Mouse (Mus musculus) CH12.LX (cell line): ENCODE results near the gene Gm20388. TPM values are rescaled to one million over a fixed set of nuclear protein-coding genes. Genes with fewer than 3 reads are reported as not detected.

Source experiments
- DNase-seq: peaks from one replicate; pipeline ENCODE4 v3.0.0-alpha.2; 2013; ENCODE audit errors: extremely low read depth
- H3K27ac ChIP-seq: 2 replicates; pipeline ENCODE4 v1.5.1; 2012; ENCODE audit warnings: low read depth, mild to moderate bottlenecking, control low read depth, moderate library complexity; ENCODE audit not compliant: insufficient read depth
- H3K27me3 ChIP-seq: replicated peaks from 2 replicates; pipeline ENCODE3; 2012; ENCODE audit warnings: inconsistent platforms
- H3K36me3 ChIP-seq, 2 experiments: replicated peaks in 1 of 2; 2 replicates each; pipeline versions ENCODE3 to v1.6.1; 2012; ENCODE audit warnings: inconsistent platforms in 1 of 2, low read length in 1 of 2, mild to moderate bottlenecking in 1 of 2, mixed read lengths in 1 of 2, moderate library complexity in 1 of 2; ENCODE audit not compliant: control insufficient read depth in 1 of 2, insufficient read depth in 1 of 2
- H3K4me1 ChIP-seq, 2 experiments: 2 replicates each; pipeline ENCODE4 v1.6.1; 2012; ENCODE audit warnings: inconsistent platforms in 1 of 2, moderate library complexity in 1 of 2; ENCODE audit not compliant: insufficient read depth in 2 of 2, control insufficient read depth in 1 of 2
- H3K4me2 ChIP-seq: 2 replicates; pipeline ENCODE4 v1.6.1; 2012; ENCODE audit warnings: low read depth, mild to moderate bottlenecking, control low read depth; ENCODE audit not compliant: poor library complexity, insufficient read depth, severe bottlenecking
- H3K4me3 ChIP-seq, 3 experiments: fragments of 150-350 bp in 1 of 3; sonication (generic) in 1 of 3; replicated peaks in 1 of 3; 2 replicates each; pipeline versions ENCODE3 to v1.5.1; 2011 to 2012; ENCODE audit warnings: low read depth in 2 of 3, low read length in 2 of 3, mild to moderate bottlenecking in 2 of 3, moderate library complexity in 2 of 3, control low read depth in 1 of 3, improper control_type of control experiment in 1 of 3, inconsistent platforms in 1 of 3, mixed read lengths in 1 of 3; ENCODE audit not compliant: poor library complexity in 1 of 3
- H3K79me2 ChIP-seq: replicated peaks from 2 replicates; pipeline ENCODE4 v1.6.1; 2012; ENCODE audit warnings: mild to moderate bottlenecking, moderate library complexity; ENCODE audit not compliant: control insufficient read depth, poor library complexity, insufficient read depth, severe bottlenecking; ENCODE audit errors: extremely low read depth
- H3K9ac ChIP-seq: 2 replicates; pipeline ENCODE4 v1.6.1; 2012; ENCODE audit warnings: low read depth, mild to moderate bottlenecking, control low read depth, moderate library complexity; ENCODE audit not compliant: insufficient read depth
- H3K9me3 ChIP-seq: replicated peaks from 2 replicates; pipeline ENCODE3; 2012; ENCODE audit warnings: low read length, inconsistent platforms, mixed read lengths
- BHLHE40 ChIP-seq: IDR thresholded peaks from 2 replicates; pipeline ENCODE4 v1.6.1; 2011; ENCODE audit warnings: mild to moderate bottlenecking, low read depth, low read length, improper control_type of control experiment
- CHD1 ChIP-seq: IDR thresholded peaks from 2 replicates; pipeline ENCODE4 v1.6.1; 2012; ENCODE audit warnings: low read depth, low read length, improper control_type of control experiment, inconsistent platforms
- CHD2 ChIP-seq: IDR thresholded peaks from 2 replicates; pipeline ENCODE4 v1.6.1; 2011; ENCODE audit warnings: low read length, improper control_type of control experiment
- EP300 ChIP-seq: IDR thresholded peaks from 2 replicates; pipeline ENCODE4 v1.6.1; 2011; ENCODE audit warnings: low read length, improper control_type of control experiment
- ETS1 ChIP-seq: conservative IDR thresholded peaks from 2 replicates; pipeline ENCODE4 v1.6.1; 2012; ENCODE audit warnings: low read depth, mild to moderate bottlenecking, inconsistent platforms, low read length, improper control_type of control experiment, moderate library complexity
- JUN ChIP-seq: IDR thresholded peaks from 2 replicates; pipeline ENCODE4 v1.6.1; 2011; ENCODE audit warnings: low read depth, mild to moderate bottlenecking, low read length, improper control_type of control experiment, moderate library complexity; ENCODE audit not compliant: insufficient read depth
- JUND ChIP-seq: conservative IDR thresholded peaks from 2 replicates; pipeline ENCODE4 v1.6.1; 2011; ENCODE audit warnings: low read depth, low read length, improper control_type of control experiment
- KAT2A ChIP-seq: IDR thresholded peaks from 2 replicates; pipeline ENCODE4 v1.6.1; 2012; ENCODE audit warnings: low read length, improper control_type of control experiment, inconsistent platforms; ENCODE audit not compliant: insufficient replicate concordance
- MAZ ChIP-seq: IDR thresholded peaks from 2 replicates; pipeline ENCODE4 v1.6.1; 2012; ENCODE audit warnings: low read depth, mild to moderate bottlenecking, inconsistent platforms, low read length, improper control_type of control experiment, moderate library complexity
- MEF2A ChIP-seq: IDR thresholded peaks from 2 replicates; pipeline ENCODE4 v1.6.1; 2014; ENCODE audit warnings: low read depth, mild to moderate bottlenecking, inconsistent platforms, low read length, improper control_type of control experiment, borderline replicate concordance
- MXI1 ChIP-seq: IDR thresholded peaks from 2 replicates; pipeline ENCODE4 v1.6.1; 2011; ENCODE audit warnings: mild to moderate bottlenecking, low read depth, low read length, improper control_type of control experiment
- MYC ChIP-seq: IDR thresholded peaks from 2 replicates; pipeline ENCODE4 v1.6.1; 2011; ENCODE audit warnings: low read depth, mild to moderate bottlenecking, improper control_type of control experiment, low read length
- NELFE ChIP-seq: IDR thresholded peaks from 2 replicates; pipeline ENCODE4 v1.6.1; 2011; ENCODE audit warnings: low read depth, low read length, improper control_type of control experiment
- PAX5 ChIP-seq: IDR thresholded peaks from 2 replicates; pipeline ENCODE4 v1.6.1; 2012; ENCODE audit warnings: low read length, inconsistent platforms, mixed read lengths
- POLR2AphosphoS2 ChIP-seq: IDR thresholded peaks from 2 replicates; pipeline ENCODE4 v1.6.1; 2011; ENCODE audit warnings: low read depth, low read length, improper control_type of control experiment
- RAD21 ChIP-seq: IDR thresholded peaks from 2 replicates; pipeline ENCODE4 v1.6.1; 2011; ENCODE audit warnings: low read depth, mild to moderate bottlenecking, low read length, improper control_type of control experiment, moderate library complexity
- RCOR1 ChIP-seq: conservative IDR thresholded peaks from 2 replicates; pipeline ENCODE4 v1.6.1; 2012; ENCODE audit warnings: low read depth, mild to moderate bottlenecking, inconsistent platforms, low read length, improper control_type of control experiment
- SIN3A ChIP-seq: IDR thresholded peaks from 2 replicates; pipeline ENCODE4 v1.6.1; 2012; ENCODE audit warnings: low read length, improper control_type of control experiment, inconsistent platforms
- TBP ChIP-seq: conservative IDR thresholded peaks from 2 replicates; pipeline ENCODE4 v1.6.1; 2011; ENCODE audit warnings: low read depth, low read length, improper control_type of control experiment
- USF2 ChIP-seq: conservative IDR thresholded peaks from 2 replicates; pipeline ENCODE4 v1.6.1; 2011; ENCODE audit warnings: low read depth, low read length, improper control_type of control experiment
- ZC3H11A ChIP-seq: IDR thresholded peaks from 2 replicates; pipeline ENCODE4 v1.6.1; 2012; ENCODE audit warnings: low read depth, mild to moderate bottlenecking, inconsistent platforms, low read length, improper control_type of control experiment
- ZKSCAN1 ChIP-seq: IDR thresholded peaks from 2 replicates; pipeline ENCODE4 v1.6.1; 2012; ENCODE audit warnings: low read depth, inconsistent platforms, low read length, improper control_type of control experiment, borderline replicate concordance
- ZNF384 ChIP-seq: IDR thresholded peaks from 2 replicates; pipeline ENCODE4 v1.6.1; 2012; ENCODE audit warnings: low read depth, low read length, improper control_type of control experiment, inconsistent platforms
- dilution Hi-C: fragments of 300-500 bp; cut with MboI; formaldehyde crosslinking; loops from 2 replicates; pipeline ENCODE4 v1.14.3; 2020; ENCODE audit warnings: low sequenced_read_pairs; ENCODE audit not compliant: extremely low pct_unique_long_range_greater_than_20kb, extremely low pct_ligation_motif_present
- in situ Hi-C: fragments of 300-500 bp; cut with MboI; formaldehyde crosslinking; loops from 3 replicates; pipeline ENCODE4 v1.14.3; 2019; ENCODE audit warnings: low sequenced_read_pairs, low pct_ligation_motif_present, low pct_unique_long_range_greater_than_20kb, mixed read lengths
- polyA plus RNA-seq: library from polyadenylated mRNA; unstranded; fragments of >175 nt; gene quantifications from 2 replicates; pipeline ENCODE4 v1.2.1, GENCODE M21; 2012; ENCODE audit warnings: low read depth; ENCODE audit not compliant: insufficient read length
- total RNA-seq, 2 experiments: library from RNA; depleted of rRNA; stranded (reverse); fragments of 300-350 nt in 1 of 2; fragments of >200 nt in 1 of 2; gene quantifications; 2 replicates each; pipeline ENCODE4 v1.2.3; 2012 to 2014

Gm20388 gene
- total and polyA plus RNA-seq, 3 experiments, result 14.8 to 26.3 (median 22.2) TPM

DNA sequence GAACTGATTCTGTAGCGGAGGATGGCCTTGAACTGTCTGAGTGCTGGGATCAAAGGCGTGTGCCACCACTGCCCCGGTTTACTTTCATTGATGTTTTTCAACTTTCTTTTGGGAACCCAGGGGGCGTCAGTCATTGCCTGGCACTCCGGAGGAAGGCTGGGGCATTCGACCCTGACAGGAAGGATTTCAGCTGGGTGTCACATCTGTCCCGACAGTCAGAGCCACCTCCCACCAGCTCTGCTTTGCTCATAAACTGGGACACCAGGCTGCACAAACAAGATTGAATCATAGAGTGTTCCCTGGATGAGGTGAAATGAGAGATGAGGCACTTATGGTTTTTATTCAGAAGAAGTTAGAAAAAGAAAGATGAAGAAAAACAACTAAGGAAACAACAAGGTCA is 41.6 kb downstream of the Gm20388 start:
- dilution Hi-C loops, result no loop called here
- in situ Hi-C loops, result no loop called here
- Histone ChIP-seq H3K27me3 (no peaks in the 10 kb centered on the region), H3K9me3 (no peaks in the 10 kb centered on the region), H3K4me1 (peaks cover 7 to 19% of the 10 kb centered on the region in 2 experiments), H3K4me2 (no peak overlapping the region), H3K4me3 (no peak overlapping the region), H3K79me2 (0 out of 2 replicates have a peak, but pooled peaks cover under 1% of the 10 kb centered on the region), H3K27ac (no peak overlapping the region), H3K36me3 (peaks cover 83 to 93% of the 10 kb centered on the region in 2 experiments), H3K9ac (no peak overlapping the region)
- TF ChIP-seq MYC (no peak), ETS1 (no peak), KAT2A (no peak), BHLHE40 (no peak), ZNF384 (no peak), SIN3A (no peak), JUN (no peak), POLR2AphosphoS2 (no peak), JUND (no peak), RCOR1 (no peak), ZKSCAN1 (no peak), CHD1 (no peak), NELFE (no peak)
- DNase-seq, result no peak

- in situ Hi-C loops (no loop called here), dilution Hi-C loops (no loop called here)
- no peak overlapping the region for H3K4me3 ChIP-seq
- TF ChIP-seq USF2, result no peak
- H3K4me2 ChIP-seq, result no peak overlapping the region
- H3K9ac ChIP-seq, result no peak overlapping the region
- peaks cover 5 to 14% of the 10 kb centered on the region in 2 experiments for H3K4me1 ChIP-seq
- DNase-seq, result no peak
- no peaks in the 10 kb centered on the region for H3K79me2 ChIP-seq
- H3K36me3 ChIP-seq, result peaks cover 87 to 97% of the 10 kb centered on the region in 2 experiments
- H3K27ac ChIP-seq, result no peak overlapping the region
- H3K9me3 ChIP-seq, result no peaks in the 10 kb centered on the region
- H3K27me3 ChIP-seq, result no peaks in the 10 kb centered on the region
These were observed 42.1 kb downstream of the Gm20388 start for GRCm38 (mm10) chr8:119952747-119953146.

GRCm38 (mm10) chr8:119955333-119955732 is 44.7 kb downstream of the Gm20388 start:
- DNase-seq, result no peak
- H3K79me2 ChIP-seq, result no peaks in the 10 kb centered on the region
- peaks cover 71 to 83% of the 10 kb centered on the region in 2 experiments for H3K36me3 ChIP-seq
- H3K27me3 ChIP-seq, result no peaks in the 10 kb centered on the region
- in situ Hi-C loops (no loop called here), dilution Hi-C loops (no loop called here)
- H3K4me1 ChIP-seq, result no peaks in the 10 kb centered on the region
- no peaks in the 10 kb centered on the region for H3K9me3 ChIP-seq
- H3K9ac ChIP-seq, result no peak overlapping the region
- H3K27ac ChIP-seq, result no peak overlapping the region
- TF ChIP-seq BHLHE40, result no peak
- no peak for TF ChIP-seq MEF2A
- TF ChIP-seq ZC3H11A, result no peak
- no peak for TF ChIP-seq MAZ
- no peak for TF ChIP-seq MXI1
- TF ChIP-seq TBP, result no peak
- no peak for TF ChIP-seq CHD2
- no peak for TF ChIP-seq PAX5
- no peak for TF ChIP-seq NELFE
- no peak for TF ChIP-seq JUN
- TF ChIP-seq RAD21, result no peak
- TF ChIP-seq EP300, result no peak
- no peak overlapping the region for H3K4me3 ChIP-seq
- H3K4me2 ChIP-seq, result no peak overlapping the region
